Mouse (Mus musculus) cerebellum, adult 2 months (tissue): ENCODE results near the gene 2900026A02Rik. TPM values are rescaled to one million over a fixed set of nuclear protein-coding genes. Genes with fewer than 3 reads are reported as not detected.
A peak's percentile ranks its signal among the peaks of the same experiment; 100 is the strongest.

Experiments
- DNase-seq, 2 experiments: peaks; one replicate each; pipeline ENCODE4 v3.0.0; 2021
- H3K27ac ChIP-seq: fragments of 200-500 bp; 2 replicates; pipeline ENCODE4 v1.5.1; 2012; ENCODE audit warnings: low read length, control low read depth, inconsistent platforms; ENCODE audit not compliant: insufficient read depth
- H3K27me3 ChIP-seq: fragments of 200-500 bp; 2 replicates; pipeline ENCODE4 v1.6.1; 2012; ENCODE audit warnings: inconsistent platforms, mild to moderate bottlenecking, low read length, moderate library complexity; ENCODE audit not compliant: control insufficient read depth, insufficient read depth
- H3K4me1 ChIP-seq: fragments of 200-500 bp; 2 replicates; pipeline ENCODE4 v1.6.1; 2011; ENCODE audit warnings: low read length; ENCODE audit not compliant: control insufficient read depth, insufficient read depth
- H3K4me3 ChIP-seq: fragments of 200-500 bp; replicated peaks from 2 replicates; pipeline ENCODE3; 2011; ENCODE audit warnings: mild to moderate bottlenecking, low read depth, low read length, control low read depth; ENCODE audit not compliant: insufficient read depth
- CTCF ChIP-seq: fragments of 200-500 bp; IDR thresholded peaks from 2 replicates; pipeline ENCODE4 v1.5.1; 2011; ENCODE audit warnings: low read depth, mild to moderate bottlenecking, control low read depth, low read length, moderate library complexity, borderline replicate concordance; ENCODE audit not compliant: insufficient read depth
- POLR2A ChIP-seq: fragments of 200-500 bp; IDR thresholded peaks from 2 replicates; pipeline ENCODE4 v1.6.1; 2011; ENCODE audit warnings: low read length, control low read depth, borderline replicate concordance; ENCODE audit not compliant: insufficient read depth
- WGBS: fragments of 180-500 bp; shearing (Covaris S2); methylation state at CpG from one replicate; pipeline ENCODE4 v1.1.7; 2018; 5-methylcytosine and 5-hydroxymethylcytosine counted together
- polyA plus RNA-seq: library from polyadenylated mRNA; depleted of rRNA; stranded (reverse); fragments of >200 nt; gene quantifications from 2 replicates; pipeline ENCODE4 v1.2.3, GENCODE M21; 2012

2900026A02Rik gene
- polyA plus RNA-seq, 1 experiment = 4.9 TPM

GRCm38 (mm10) chr5:113101457-113101856 is 119.6 kb downstream of the 2900026A02Rik start:
- H3K27me3 ChIP-seq = no peaks in the 10 kb centered on the region
- no peak for DNase-seq
- H3K4me3 ChIP-seq = no peak overlapping the region
- no peaks in the 10 kb centered on the region for H3K4me1 ChIP-seq
- TF ChIP-seq CTCF = no peak
- no peak for TF ChIP-seq POLR2A
- H3K27ac ChIP-seq = no peak overlapping the region
- 89% methylated on average over 10 of the region's 10 CpGs for WGBS

GRCm38 (mm10) chr5:113100422-113100821 is 120.6 kb downstream of the 2900026A02Rik start:
- Histone ChIP-seq H3K27me3 (no peaks in the 10 kb centered on the region), H3K4me1 (no peaks in the 10 kb centered on the region), H3K27ac (no peak overlapping the region), H3K4me3 (no peak overlapping the region)
- no peak for DNase-seq
- TF ChIP-seq CTCF (no peak), POLR2A (no peak)
- WGBS = 92% methylated on average over 11 of the region's 11 CpGs

- TF ChIP-seq POLR2A (no peak), CTCF (peak; percentile 100)
- no peak overlapping the region for H3K4me3 ChIP-seq
- no peaks in the 10 kb centered on the region for H3K27me3 ChIP-seq
- WGBS = 20% methylated on average over 1 of the region's 1 CpGs
- DNase-seq = peak; percentile 79 to 90
- no peaks in the 10 kb centered on the region for H3K4me1 ChIP-seq
- no peak overlapping the region for H3K27ac ChIP-seq
Measured at GRCm38 (mm10) chr5:113099546-113099945, 121.5 kb downstream of the 2900026A02Rik start.

GRCm38 (mm10) chr5:113097551-113097950 is 123.5 kb downstream of the 2900026A02Rik start:
- Histone ChIP-seq H3K4me1 (no peaks in the 10 kb centered on the region), H3K27me3 (no peaks in the 10 kb centered on the region), H3K4me3 (no peak overlapping the region), H3K27ac (no peak overlapping the region)
- DNase-seq = no peak
- TF ChIP-seq CTCF (no peak), POLR2A (no peak)
- WGBS = 85% methylated on average over 17 of the region's 17 CpGs

GRCm38 (mm10) chr5:113095456-113095855 is 125.6 kb downstream of the 2900026A02Rik start:
- WGBS = 94% methylated on average over 18 of the region's 18 CpGs
- no peak for TF ChIP-seq POLR2A
- no peak for TF ChIP-seq CTCF

GRCm38 (mm10) chr5:113092406-113092805 is 128.6 kb downstream of the 2900026A02Rik start:
- Histone ChIP-seq H3K27me3 (no peaks in the 10 kb centered on the region), H3K4me3 (no peak overlapping the region), H3K4me1 (no peaks in the 10 kb centered on the region; the same call in 1 of the 2 replicates), H3K27ac (no peak overlapping the region)
- DNase-seq = no peak
- TF ChIP-seq CTCF = no peak
- no peak for TF ChIP-seq POLR2A
- 72% methylated on average over 7 of the region's 7 CpGs for WGBS

More at GRCm38 (mm10) chr5:113095456-113095855, 125.6 kb downstream of the 2900026A02Rik start:
- no peak overlapping the region for H3K4me3 ChIP-seq
- H3K4me1 ChIP-seq = no peaks in the 10 kb centered on the region
- no peak overlapping the region for H3K27ac ChIP-seq
- H3K27me3 ChIP-seq = no peaks in the 10 kb centered on the region
- DNase-seq = no peak

GRCm38 (mm10) chr5:113091162-113091561 is 129.9 kb downstream of the 2900026A02Rik start:
- WGBS = 56% methylated on average over 5 of the region's 5 CpGs
- no peak for TF ChIP-seq POLR2A
- peak; percentile 75 for TF ChIP-seq CTCF
- H3K27ac ChIP-seq = no peak overlapping the region
- no peak overlapping the region for H3K4me3 ChIP-seq
- peak; percentile 36 to 45 for DNase-seq
- H3K27me3 ChIP-seq = no peaks in the 10 kb centered on the region
- peaks cover 7% of the 10 kb centered on the region for H3K4me1 ChIP-seq

- WGBS = 90% methylated on average over 11 of the region's 11 CpGs
Measured at GRCm38 (mm10) chr5:113090750-113091149, 130.3 kb downstream of the 2900026A02Rik start.

More at GRCm38 (mm10) chr5:113090750-113091149, 130.3 kb downstream of the 2900026A02Rik start:
- no peak for TF ChIP-seq POLR2A
- TF ChIP-seq CTCF = no peak
- Histone ChIP-seq H3K4me1 (peaks cover 11% of the 10 kb centered on the region), H3K27me3 (no peaks in the 10 kb centered on the region), H3K27ac (no peak overlapping the region), H3K4me3 (no peak overlapping the region)
- DNase-seq = no peak
